Mouse (Mus musculus) spleen, postnatal 4 days (tissue): ENCODE measurements around the gene Nek6.

Source experiments
- DNase-seq, 2 experiments: peaks; one replicate each; pipeline ENCODE4 v3.0.0; 2022; ENCODE audit warnings: low spot score in 2 of 2

Gene Nek6

GRCm38 (mm10) chr2:38621076-38621475 lies 109.6 kb downstream of the Nek6 start:
- DNase-seq = no peak

GRCm38 (mm10) chr2:38621610-38622021 lies 110.2 kb downstream of the Nek6 start:
- no peak for DNase-seq

- DNase-seq = no peak
These were observed 112.0 kb downstream of the Nek6 start for GRCm38 (mm10) chr2:38623411-38623810.

GRCm38 (mm10) chr2:38623821-38624590 lies 112.6 kb downstream of the Nek6 start:
- DNase-seq = no peak

- DNase-seq = no peak
These were observed 117.4 kb downstream of the Nek6 start for GRCm38 (mm10) chr2:38628801-38629200.

- no peak for DNase-seq
These were observed 118.0 kb downstream of the Nek6 start for GRCm38 (mm10) chr2:38629451-38629850.

GRCm38 (mm10) chr2:38630574-38630973 lies 119.1 kb downstream of the Nek6 start:
- DNase-seq = no peak

- no peak for DNase-seq
These were observed 126.3 kb downstream of the Nek6 start for GRCm38 (mm10) chr2:38637716-38638267.

- no peak for DNase-seq
These were observed 130.3 kb downstream of the Nek6 start for GRCm38 (mm10) chr2:38641761-38642160.

GRCm38 (mm10) chr2:38643625-38644427 lies 132.4 kb downstream of the Nek6 start, which contains the start of gene Psmb7:
Gene Psmb7, minus strand, starts transcription at chr2:38644087.
- peak; percentile 89 to 93 for DNase-seq
